Mouse (Mus musculus): ENCODE measurements around the gene Polrmt.

- TF ChIP-seq CTCF (IDR thresholded peaks at IDR 0.05; ENCODE audit: low read depth) (no peak), EP300 (IDR thresholded peaks at IDR 0.05; ENCODE audit: low read depth) (no peak)
Measured at GRCm38 (mm10) chr10:79728323-79729249, 17.8 kb downstream of the Polrmt start.
